Mouse (Mus musculus): ENCODE measurements at regions not wholly inside any gene's neighbourhood (a gene's known extent, or its start where the extent isn't known, plus 50 kb on each side); places are given as distances from the start of the nearest gene placed in this dataset.

GRCm38 (mm10) chr14:55406146-55406545, 72.4 kb upstream of the Dhrs4 start:
- no peak for DNase-seq (ENCODE audit: low read depth)
